Mouse (Mus musculus) mature B cell (primary cell): ENCODE measurements around the gene Ptprb.

ENCODE experiments used
- in situ Hi-C: fragments of 300-500 bp; cut with MboI; formaldehyde crosslinking; loops from 2 replicates; pipeline ENCODE4 v1.14.3; 2019

Ptprb gene

DNA sequence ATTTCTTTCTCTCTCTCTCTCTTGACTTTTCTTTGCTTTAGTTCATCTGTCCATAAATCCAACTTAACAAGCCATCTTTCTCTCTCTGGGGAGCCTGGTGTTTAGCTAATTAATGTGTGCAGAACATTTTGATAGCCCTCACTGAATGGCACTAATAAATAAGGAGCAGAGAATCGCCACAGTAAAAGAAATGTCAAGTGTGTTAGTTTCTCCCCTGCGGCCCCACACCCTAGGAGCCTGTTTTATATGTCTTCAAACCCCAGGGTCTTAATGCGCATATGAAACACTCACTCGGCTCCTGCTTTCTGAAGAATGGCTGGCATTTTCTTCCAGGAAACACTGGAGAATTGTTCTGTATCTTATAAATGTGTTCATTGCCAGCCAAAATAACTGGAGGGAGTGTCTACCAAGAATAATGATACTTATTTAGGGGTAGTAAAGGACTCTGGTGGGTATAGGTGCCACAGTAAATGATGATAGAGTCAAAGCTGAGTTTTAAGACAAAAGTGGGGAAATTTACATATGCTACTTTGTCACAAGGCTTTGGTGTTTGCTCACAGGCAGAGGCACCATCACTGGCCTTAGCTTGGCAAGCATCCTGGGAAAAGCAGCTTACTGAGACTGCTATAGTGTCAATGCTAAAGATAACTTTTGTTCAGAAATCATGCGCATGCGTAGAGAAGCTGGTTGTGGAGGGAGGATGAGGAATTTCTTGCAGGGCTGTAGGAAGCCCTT is 95.8 kb downstream of the Ptprb start:
- in situ Hi-C loops, result no loop called here

DNA sequence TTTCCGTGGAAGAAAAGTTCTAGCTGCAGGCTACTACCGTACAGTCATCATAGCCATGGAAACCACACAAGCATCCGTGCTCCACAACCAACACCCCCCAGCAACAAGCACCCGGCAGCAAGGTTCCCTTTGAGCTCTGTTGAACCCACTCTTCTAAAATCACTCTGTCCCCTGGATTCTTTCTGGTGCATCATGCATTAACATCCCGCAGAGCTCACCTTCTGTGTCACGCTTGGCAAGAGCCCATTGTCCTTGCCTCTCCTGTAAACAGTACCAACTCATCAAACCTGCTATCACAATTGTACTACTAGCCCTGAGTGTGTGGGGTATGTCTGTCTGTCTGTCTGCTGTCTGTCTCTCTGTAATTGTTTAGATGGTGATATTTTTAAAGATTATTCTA is 98.8 kb downstream of the Ptprb start:
- in situ Hi-C loops, result no loop called here

GRCm38 (mm10) chr10:116376853-116377252 is 101.5 kb downstream of the Ptprb start:
- in situ Hi-C loops, result no loop called here

DNA sequence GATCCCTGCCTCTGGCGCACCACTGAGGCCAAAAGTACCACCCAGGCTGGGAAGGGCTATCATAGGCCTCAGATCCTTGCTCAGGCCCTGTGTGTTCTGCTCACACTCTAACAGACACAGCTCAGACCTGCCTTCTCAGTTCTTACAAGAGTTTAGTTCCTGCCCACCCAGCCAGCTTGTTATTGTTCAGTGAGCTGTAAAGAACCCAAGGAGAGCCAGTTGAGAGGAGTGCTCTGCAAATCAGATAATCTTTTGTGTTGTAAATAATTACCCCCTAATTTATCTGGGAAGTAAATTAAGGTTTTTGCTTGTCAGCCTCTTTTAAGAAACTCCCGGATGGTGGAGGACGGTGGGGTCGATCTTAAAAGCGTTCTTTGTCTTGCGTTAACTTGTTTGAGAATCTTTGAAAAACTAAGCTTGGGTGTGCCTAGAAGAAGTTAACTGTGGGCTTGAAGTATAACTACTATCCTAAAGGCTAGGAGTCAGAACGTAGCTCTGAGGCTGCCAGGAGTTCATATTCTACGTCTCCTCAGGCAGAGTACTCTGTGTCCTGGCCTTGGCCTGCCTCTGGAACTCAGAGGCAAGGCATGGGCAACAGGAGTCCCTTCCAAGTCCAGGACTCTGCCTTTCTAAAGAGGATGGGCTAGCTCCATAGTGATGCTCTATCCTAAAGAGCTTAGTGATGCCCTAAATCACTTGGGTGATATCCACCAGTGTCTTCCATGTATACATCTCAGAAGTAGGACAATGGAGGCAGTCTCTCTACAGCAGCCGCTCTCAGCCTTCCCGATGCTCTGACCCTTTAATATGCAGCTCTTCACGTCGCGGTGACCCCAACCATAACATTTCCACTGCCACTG is 107.7 kb downstream of the Ptprb start:
- in situ Hi-C loops, result no loop called here

GRCm38 (mm10) chr10:116384401-116384800 is 109.1 kb downstream of the Ptprb start:
- in situ Hi-C loops, result no loop called here

GRCm38 (mm10) chr10:116386391-116386885 is 111.1 kb downstream of the Ptprb start:
- in situ Hi-C loops, result no loop called here

GRCm38 (mm10) chr10:116388840-116389239 is 113.5 kb downstream of the Ptprb start:
- in situ Hi-C loops, result no loop called here

DNA sequence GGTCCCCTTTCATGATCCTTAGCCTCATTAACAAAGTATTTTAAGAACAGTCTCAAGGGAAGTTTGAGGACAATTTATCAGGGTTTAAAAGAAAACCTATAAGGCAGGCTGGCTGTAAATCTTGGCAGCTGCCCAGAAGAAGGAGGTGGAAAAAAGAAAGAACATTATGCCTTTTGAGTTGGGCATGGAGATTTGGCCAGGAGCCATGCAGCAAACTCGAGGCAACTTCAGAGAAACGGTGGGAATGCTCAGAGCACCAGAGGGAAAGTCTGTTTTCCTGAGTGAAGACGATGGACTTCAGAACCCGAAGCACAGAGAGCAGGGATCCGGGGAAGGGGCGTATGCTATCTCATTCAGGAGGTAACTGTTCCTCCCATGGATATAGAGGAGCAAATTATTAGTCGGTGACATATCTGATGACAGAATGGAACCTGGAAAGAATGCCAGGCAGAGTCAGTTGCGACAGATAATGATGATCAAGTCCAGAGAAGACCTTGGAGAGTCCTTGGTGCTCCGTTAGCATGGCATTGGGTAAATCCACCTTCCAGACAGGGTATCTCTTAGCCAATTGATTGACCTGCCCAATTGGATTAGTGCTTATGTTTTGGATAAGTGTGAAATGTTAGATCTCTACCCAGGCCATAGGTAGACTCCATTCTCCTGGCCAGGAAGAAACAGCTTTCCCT is 118.6 kb downstream of the Ptprb start:
- in situ Hi-C loops, result no loop called here

DNA sequence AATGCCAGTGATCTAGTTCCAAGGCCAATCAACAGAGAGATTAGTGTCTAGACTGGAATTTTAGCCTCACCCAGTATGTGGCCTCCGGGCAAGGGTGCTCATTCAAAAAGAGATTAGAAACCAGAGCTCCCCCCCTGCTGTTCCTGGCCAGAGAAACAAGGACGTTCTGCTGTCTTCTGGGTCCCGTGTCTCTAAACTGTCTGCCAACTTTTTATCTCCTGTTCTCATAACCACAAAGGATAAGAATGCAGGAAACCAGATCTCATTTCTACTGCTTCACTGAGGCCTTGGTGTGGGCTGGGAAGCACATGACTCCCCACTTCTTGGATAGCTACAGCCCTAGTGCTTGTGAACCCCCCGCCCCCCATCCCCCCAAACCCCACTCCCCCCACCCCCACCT is 119.3 kb downstream of the Ptprb start:
- in situ Hi-C loops, result no loop called here

GRCm38 (mm10) chr10:116396279-116396678 is 121.0 kb downstream of the Ptprb start:
- in situ Hi-C loops, result no loop called here

GRCm38 (mm10) chr10:116396966-116397365 is 121.6 kb downstream of the Ptprb start:
- in situ Hi-C loops, result no loop called here

- in situ Hi-C loops, result no loop called here
Observed at GRCm38 (mm10) chr10:116397573-116397972, 122.2 kb downstream of the Ptprb start.

- in situ Hi-C loops, result no loop called here
Observed at GRCm38 (mm10) chr10:116397973-116398372, 122.7 kb downstream of the Ptprb start.

GRCm38 (mm10) chr10:116402742-116403425 is 127.6 kb downstream of the Ptprb start:
- in situ Hi-C loops, result no loop called here

DNA sequence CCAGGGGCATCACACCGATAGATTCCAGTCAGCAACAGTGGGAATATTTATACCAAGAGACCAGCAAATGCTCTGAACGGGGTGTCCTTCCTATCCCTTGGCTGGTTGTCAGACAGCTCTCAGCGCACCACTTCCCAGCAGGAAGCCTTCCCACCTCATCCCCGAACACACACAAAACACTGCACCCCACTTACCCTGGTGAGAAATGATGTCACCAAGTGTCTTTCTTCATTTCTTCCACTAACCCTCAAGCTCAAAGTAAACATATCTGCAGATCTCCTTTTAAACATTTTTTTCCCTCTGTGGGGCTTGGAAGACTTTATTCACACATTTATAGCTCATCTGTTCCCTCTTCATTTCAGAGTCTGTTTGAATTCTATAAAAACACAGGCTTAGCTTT is 128.4 kb downstream of the Ptprb start:
- in situ Hi-C loops, result no loop called here

DNA sequence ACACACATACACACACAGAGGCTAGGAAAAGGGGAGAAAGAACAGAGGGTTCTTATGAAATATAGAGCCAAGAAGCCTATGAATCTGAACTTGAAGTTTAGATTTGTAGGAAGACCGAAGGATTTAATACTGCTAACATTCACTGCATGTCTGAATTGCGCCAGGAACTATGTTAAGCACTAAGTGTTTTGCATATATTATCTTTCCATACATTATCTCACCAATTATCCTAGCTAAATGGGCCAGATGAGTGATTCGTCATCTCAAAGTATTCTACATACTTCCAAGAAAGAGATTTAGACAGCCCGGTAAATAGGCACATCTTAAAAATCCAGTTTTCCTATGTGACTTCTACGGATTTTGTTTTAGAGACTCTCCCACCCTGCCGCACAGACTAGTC is 129.7 kb downstream of the Ptprb start:
- in situ Hi-C loops, result no loop called here

GRCm38 (mm10) chr10:116407684-116408359 is 132.5 kb downstream of the Ptprb start:
- in situ Hi-C loops, result no loop called here

DNA sequence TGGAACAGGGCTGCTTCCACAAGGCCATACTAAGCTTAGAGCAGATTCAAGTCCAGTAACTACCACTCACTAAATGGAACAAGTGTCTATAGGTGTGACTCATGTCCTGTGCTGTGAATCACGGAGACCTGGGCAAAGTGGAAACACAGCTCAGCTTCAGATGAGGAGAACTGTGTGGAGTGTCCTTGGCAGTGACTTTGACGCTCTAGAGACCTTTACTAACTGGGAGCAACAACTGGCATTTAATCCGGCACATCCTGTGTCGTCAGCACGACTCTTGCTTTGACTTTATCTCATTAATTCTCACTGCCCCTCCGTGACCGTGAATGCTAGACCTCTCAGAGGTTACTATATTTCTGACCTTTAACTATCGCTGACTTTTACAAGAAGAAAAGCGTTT is 135.5 kb downstream of the Ptprb start:
- in situ Hi-C loops, result no loop called here

- in situ Hi-C loops, result no loop called here
Observed at GRCm38 (mm10) chr10:116416142-116416541, 140.8 kb downstream of the Ptprb start.

GRCm38 (mm10) chr10:116416726-116417125 is 141.4 kb downstream of the Ptprb start:
- in situ Hi-C loops, result no loop called here

GRCm38 (mm10) chr10:116418121-116418726 is 142.9 kb downstream of the Ptprb start:
- in situ Hi-C loops, result no loop called here
